Mouse (Mus musculus): Measurements from ENCODE around the gene Mcm6. TPM values are rescaled to one million over a fixed set of nuclear protein-coding genes. Genes with fewer than 3 reads are reported as not detected.
"Not testable (repeated sequence)": the region's sequence is repeated elsewhere in the genome, so short reads cannot be mapped to it uniquely, and the experiment has no call there.

Gene Mcm6
- polyA plus RNA-seq, 2 experiments, result 110 to 231 TPM

- H3K27me3 ChIP-seq (ENCODE audit: control insufficient read depth, insufficient read depth, low read length), result no peaks in the 10 kb centered on the region
- peaks cover 0 to 6% of the 10 kb centered on the region in 2 experiments; a peak in 2 of 4 replicates for H3K4me1 ChIP-seq (replicated peaks; ENCODE audit: control insufficient read depth in 2 of 2, insufficient read depth in 2 of 2, low read length in 1 of 2)
- no peaks in the 10 kb centered on the region for H3K9me3 ChIP-seq (ENCODE audit: control insufficient read depth, low read length)
- H3K9ac ChIP-seq (replicated peaks), result no peak overlapping the region
- ATAC-seq (ENCODE audit: insufficient read depth), result no peak
- WGBS (ENCODE audit: insufficient replicate concordance), result 76% methylated on average over 1 of the region's 1 CpGs
- H3K4me2 ChIP-seq (ENCODE audit: low read depth), result no peak overlapping the region
- peaks cover 70% of the 10 kb centered on the region for H3K36me3 ChIP-seq (replicated peaks; ENCODE audit: control insufficient read depth, insufficient read depth, low read depth)
- TF ChIP-seq CTCF (IDR thresholded peaks at IDR 0.05; ENCODE audit: low read depth), result no peak
- no peak for TF ChIP-seq EP300 (IDR thresholded peaks at IDR 0.05; ENCODE audit: low read depth)
- no peak for DNase-seq (ENCODE audit: low read depth in 3 of 3, low spot score in 3 of 3)
- H3K27ac ChIP-seq, result no peak overlapping the region
- H3K4me3 ChIP-seq (ENCODE audit: insufficient read depth in 1 of 2, low read depth in 2 of 2, low read length in 2 of 2), result no peak overlapping the region
Observed at GRCm38 (mm10) chr1:128330313-128330712, 29.2 kb downstream of the Mcm6 start.

DNA sequence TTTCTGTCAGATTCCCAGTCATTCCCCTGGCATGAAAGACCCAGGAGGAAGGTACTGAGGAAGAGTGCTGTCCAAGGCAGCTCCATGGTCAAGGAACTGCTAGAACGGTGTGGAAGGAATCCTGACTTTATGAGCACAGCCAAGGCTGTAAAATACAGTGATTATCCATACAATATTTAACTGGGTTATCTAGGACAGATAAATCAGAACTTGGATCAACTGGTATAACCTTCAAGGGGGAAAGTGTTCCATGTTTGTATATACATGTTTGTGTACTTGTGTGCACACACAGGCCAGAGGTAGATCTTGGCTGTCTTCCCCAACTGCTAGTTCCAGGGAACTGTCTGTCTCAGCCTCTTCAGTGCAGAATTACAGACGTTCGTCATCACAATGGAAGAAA lies 31.2 kb downstream of the Mcm6 start, which contains the start of gene Lct:
Gene Lct, minus strand, starts transcription at position 101 of the 400 bp plus-strand sequence.
- Histone ChIP-seq H3K4me2 (ENCODE audit: low read depth) (no peak within 1 kb of the TSS), H3K27ac (no peak within 1 kb of the TSS), H3K36me3 (replicated peaks; ENCODE audit: control insufficient read depth, insufficient read depth, low read depth) (peaks cover 49% of the 10 kb centered on the region), H3K9me3 (ENCODE audit: control insufficient read depth, low read length) (no peaks in the 10 kb centered on the region), H3K4me1 (replicated peaks; ENCODE audit: control insufficient read depth in 2 of 2, insufficient read depth in 2 of 2, low read length in 1 of 2) (peaks cover 0 to 13% of the 10 kb centered on the region in 2 experiments; a peak in 3 of 4 replicates), H3K4me3 (ENCODE audit: insufficient read depth in 1 of 2, low read depth in 2 of 2, low read length in 2 of 2) (no peak within 1 kb of the TSS), H3K9ac (replicated peaks) (no peak within 1 kb of the TSS), H3K27me3 (ENCODE audit: control insufficient read depth, insufficient read depth, low read length) (no peaks in the 10 kb centered on the region)
- ATAC-seq (ENCODE audit: insufficient read depth) (no peak), DNase-seq (ENCODE audit: low read depth in 3 of 3, low spot score in 3 of 3) (no peak)
- 78% methylated on average over 3 of the region's 3 CpGs for WGBS (ENCODE audit: insufficient replicate concordance)
- no peak for TF ChIP-seq CTCF (IDR thresholded peaks at IDR 0.05; ENCODE audit: low read depth)
- no peak for TF ChIP-seq EP300 (IDR thresholded peaks at IDR 0.05; ENCODE audit: low read depth)

- ATAC-seq (ENCODE audit: insufficient read depth), result peak; percentile 62
- no peak overlapping the region for H3K27ac ChIP-seq
- no peaks in the 10 kb centered on the region for H3K9me3 ChIP-seq (ENCODE audit: control insufficient read depth, low read length)
- WGBS (ENCODE audit: insufficient replicate concordance), result 10% methylated on average over 1 of the region's 1 CpGs
- H3K27me3 ChIP-seq (ENCODE audit: control insufficient read depth, insufficient read depth, low read length), result no peaks in the 10 kb centered on the region
- no peak overlapping the region for H3K4me2 ChIP-seq (ENCODE audit: low read depth)
- peaks cover 0 to 15% of the 10 kb centered on the region in 2 experiments; a peak in 3 of 4 replicates for H3K4me1 ChIP-seq (replicated peaks; ENCODE audit: control insufficient read depth in 2 of 2, insufficient read depth in 2 of 2, low read length in 1 of 2)
- no peak overlapping the region for H3K4me3 ChIP-seq (ENCODE audit: insufficient read depth in 1 of 2, low read depth in 2 of 2, low read length in 2 of 2)
- TF ChIP-seq CTCF (IDR thresholded peaks at IDR 0.05; ENCODE audit: low read depth) (no peak), EP300 (IDR thresholded peaks at IDR 0.05; ENCODE audit: low read depth) (peak; percentile 55; the same call in 1 of the 2 replicates)
- no peak for DNase-seq (ENCODE audit: low read depth in 3 of 3, low spot score in 3 of 3)
- H3K9ac ChIP-seq (replicated peaks), result no peak overlapping the region
- H3K36me3 ChIP-seq (replicated peaks; ENCODE audit: control insufficient read depth, insufficient read depth, low read depth), result peaks cover 38% of the 10 kb centered on the region
Observed at GRCm38 (mm10) chr1:128327165-128327564, 32.3 kb downstream of the Mcm6 start.

DNA sequence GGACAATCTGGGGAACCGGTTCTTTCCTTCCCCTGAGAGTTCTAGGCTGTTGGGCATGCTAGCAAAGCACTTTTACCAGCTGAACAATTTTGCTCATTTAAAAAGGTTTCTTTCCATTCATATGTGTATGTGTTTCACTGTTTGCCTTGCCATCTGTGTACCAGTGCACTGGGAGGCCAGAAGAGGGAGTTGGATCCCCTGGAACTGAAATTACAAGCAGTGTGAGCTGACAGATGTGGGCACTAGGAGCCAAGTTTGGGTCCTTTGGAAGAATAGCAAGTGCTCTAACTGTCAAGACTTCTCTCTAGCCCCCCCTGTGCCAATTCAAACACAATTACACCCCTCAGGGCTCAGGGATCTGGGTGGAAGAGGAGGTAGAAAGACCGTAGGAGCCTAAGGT lies 34.7 kb downstream of the Mcm6 start:
- WGBS (ENCODE audit: insufficient replicate concordance), result 85% methylated on average over 2 of the region's 2 CpGs
- H3K4me1 ChIP-seq (replicated peaks; ENCODE audit: control insufficient read depth in 2 of 2, insufficient read depth in 2 of 2, low read length in 1 of 2), result peaks cover 0 to 15% of the 10 kb centered on the region in 2 experiments; a peak in 3 of 4 replicates
- no peak overlapping the region for H3K27ac ChIP-seq
- H3K9me3 ChIP-seq (ENCODE audit: control insufficient read depth, low read length), result no peaks in the 10 kb centered on the region
- no peak overlapping the region for H3K4me2 ChIP-seq (ENCODE audit: low read depth)
- no peak for DNase-seq (ENCODE audit: low read depth in 3 of 3, low spot score in 3 of 3)
- no peak overlapping the region for H3K4me3 ChIP-seq (ENCODE audit: insufficient read depth in 1 of 2, low read depth in 2 of 2, low read length in 2 of 2)
- TF ChIP-seq CTCF (IDR thresholded peaks at IDR 0.05; ENCODE audit: low read depth), result no peak
- TF ChIP-seq EP300 (IDR thresholded peaks at IDR 0.05; ENCODE audit: low read depth), result no peak
- H3K27me3 ChIP-seq (ENCODE audit: control insufficient read depth, insufficient read depth, low read length), result no peaks in the 10 kb centered on the region
- H3K36me3 ChIP-seq (replicated peaks; ENCODE audit: control insufficient read depth, insufficient read depth, low read depth), result peaks cover 14% of the 10 kb centered on the region
- no peak for ATAC-seq (ENCODE audit: insufficient read depth)
- H3K9ac ChIP-seq (replicated peaks), result no peak overlapping the region

- H3K4me3 ChIP-seq (ENCODE audit: insufficient read depth in 1 of 2, low read depth in 2 of 2, low read length in 2 of 2), result no peak overlapping the region
- H3K4me2 ChIP-seq (ENCODE audit: low read depth), result no peak overlapping the region
- H3K27ac ChIP-seq, result no peak overlapping the region
- peak; percentile 35; the same call in 1 of the 2 replicates for ATAC-seq (ENCODE audit: insufficient read depth)
- no peaks in the 10 kb centered on the region for H3K9me3 ChIP-seq (ENCODE audit: control insufficient read depth, low read length)
- no peak for TF ChIP-seq CTCF (IDR thresholded peaks at IDR 0.05; ENCODE audit: low read depth)
- no peak for TF ChIP-seq EP300 (IDR thresholded peaks at IDR 0.05; ENCODE audit: low read depth)
- DNase-seq (ENCODE audit: low read depth in 3 of 3, low spot score in 3 of 3), result no peak
- H3K36me3 ChIP-seq (replicated peaks; ENCODE audit: control insufficient read depth, insufficient read depth, low read depth), result peaks cover 10% of the 10 kb centered on the region
- 56% methylated on average over 8 of the region's 8 CpGs for WGBS (ENCODE audit: insufficient replicate concordance)
- no peak overlapping the region for H3K9ac ChIP-seq (replicated peaks)
- peaks cover 0 to 15% of the 10 kb centered on the region in 2 experiments; a peak in 3 of 4 replicates for H3K4me1 ChIP-seq (replicated peaks; ENCODE audit: control insufficient read depth in 2 of 2, insufficient read depth in 2 of 2, low read length in 1 of 2)
- no peaks in the 10 kb centered on the region for H3K27me3 ChIP-seq (ENCODE audit: control insufficient read depth, insufficient read depth, low read length)
Observed at GRCm38 (mm10) chr1:128323026-128323643, 36.3 kb downstream of the Mcm6 start.

DNA sequence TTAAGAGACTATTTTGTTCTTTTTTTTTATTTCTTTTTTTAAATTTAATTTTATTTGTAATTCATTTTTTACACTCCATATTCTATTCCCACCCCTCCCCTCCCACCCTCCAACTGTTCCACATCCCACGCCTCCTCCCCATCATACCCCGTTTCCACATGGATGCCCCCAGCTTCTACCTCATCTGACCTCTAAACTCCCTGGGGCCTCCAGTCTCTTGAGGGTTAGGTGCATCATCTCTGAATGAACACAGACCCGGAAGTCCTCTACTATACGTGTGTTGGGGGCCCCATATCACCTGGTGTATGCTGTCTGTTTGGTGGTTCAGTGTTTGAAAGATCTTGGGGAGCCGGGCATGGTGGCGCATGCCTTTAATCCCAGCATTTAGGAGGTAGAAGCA lies 40.2 kb downstream of the Mcm6 start:
- not testable (repeated sequence) for H3K36me3 ChIP-seq (replicated peaks; ENCODE audit: control insufficient read depth, insufficient read depth, low read depth); H3K4me2 ChIP-seq (ENCODE audit: low read depth); H3K4me3 ChIP-seq (ENCODE audit: insufficient read depth in 1 of 2, low read depth in 2 of 2, low read length in 2 of 2); H3K27me3 ChIP-seq (ENCODE audit: control insufficient read depth, insufficient read depth, low read length); H3K9me3 ChIP-seq (ENCODE audit: control insufficient read depth, low read length); H3K9ac ChIP-seq (replicated peaks); DNase-seq (ENCODE audit: low read depth in 3 of 3, low spot score in 3 of 3); H3K4me1 ChIP-seq (replicated peaks; ENCODE audit: control insufficient read depth in 2 of 2, insufficient read depth in 2 of 2, low read length in 1 of 2); H3K27ac ChIP-seq; ATAC-seq (ENCODE audit: insufficient read depth)
- WGBS (ENCODE audit: insufficient replicate concordance), result 80% methylated on average over 6 of the region's 6 CpGs
